Mouse (Mus musculus) c-Kit-positive CD71-positive TER-119-positive erythroid progenitor cells, embryonic 14.5 days (primary cell): Measurements from ENCODE around the gene 9930022D16Rik.

Source experiments
- DNase-seq: peaks from one replicate; pipeline ENCODE4 v3.0.0-alpha.2; 2013; ENCODE audit warnings: low spot score

The 9930022D16Rik gene

GRCm38 (mm10) chr11:109445438-109446035 is 31.8 kb downstream of the 9930022D16Rik start:
- peak; percentile 72 for DNase-seq

GRCm38 (mm10) chr11:109451169-109451568 is 37.5 kb downstream of the 9930022D16Rik start:
- no peak for DNase-seq

- DNase-seq = no peak
Observed at GRCm38 (mm10) chr11:109456261-109456660, 42.5 kb downstream of the 9930022D16Rik start.

GRCm38 (mm10) chr11:109458165-109458564 is 44.4 kb downstream of the 9930022D16Rik start:
- DNase-seq = no peak

- DNase-seq = no peak
Observed at GRCm38 (mm10) chr11:109460586-109460985, 46.9 kb downstream of the 9930022D16Rik start.

GRCm38 (mm10) chr11:109465068-109465467 is 51.4 kb downstream of the 9930022D16Rik start:
- peak; percentile 44 for DNase-seq

GRCm38 (mm10) chr11:109466987-109467386 is 53.3 kb downstream of the 9930022D16Rik start:
- DNase-seq = no peak

GRCm38 (mm10) chr11:109468133-109468532 is 54.4 kb downstream of the 9930022D16Rik start:
- DNase-seq = no peak
